Mouse (Mus musculus): Measurements from ENCODE around the gene D930020B18Rik. TPM values are rescaled to one million over a fixed set of nuclear protein-coding genes. Genes with fewer than 3 reads are reported as not detected.

D930020B18Rik gene
- total and polyA plus RNA-seq, 3 experiments, result 0.61 to 0.65 TPM; not detected in 1

GRCm38 (mm10) chr10:121613570-121613969, 27.8 kb upstream of the D930020B18Rik start:
- no peak for DNase-seq (ENCODE audit: low read depth, low spot score)
- Histone ChIP-seq H3K36me3 (ENCODE audit: control insufficient read depth in 1 of 2, insufficient read depth in 2 of 2, low read length in 2 of 2) (peaks cover 0 to 69% of the 10 kb centered on the region in 2 experiments; a peak in 2 of 4 replicates), H3K4me1 (ENCODE audit: control insufficient read depth in 1 of 2, insufficient read depth in 2 of 2, low read length in 2 of 2) (no peaks in the 10 kb centered on the region), H3K9me3 (replicated peaks; ENCODE audit: insufficient read depth, low read length) (no peaks in the 10 kb centered on the region), H3K27me3 (ENCODE audit: control insufficient read depth in 1 of 2, insufficient read depth in 2 of 2, low read length in 2 of 2) (no peaks in the 10 kb centered on the region), H3K79me2 (ENCODE audit: control insufficient read depth, insufficient read depth, low read length, poor library complexity) (peaks cover 2% of the 10 kb centered on the region; the same call in 1 of the 2 replicates), H3K9ac (ENCODE audit: control insufficient read depth, low read depth, low read length, poor library complexity, severe bottlenecking) (no peak overlapping the region), H3K4me3 (ENCODE audit: control insufficient read depth in 1 of 2, insufficient read depth in 1 of 2, low read depth in 2 of 2, low read length in 2 of 2) (no peak overlapping the region), H3K27ac (ENCODE audit: control insufficient read depth, low read depth, low read length) (no peak overlapping the region)
- no peak for TF ChIP-seq CTCF (IDR thresholded peaks at IDR 0.05 in 2 of 3, conservative IDR thresholded peaks at IDR 0.05 in 1 of 3; ENCODE audit: control insufficient read depth in 1 of 3, insufficient read depth in 1 of 3, low read depth in 2 of 3, low read length in 3 of 3, poor library complexity in 1 of 3, severe bottlenecking in 1 of 3)
- no peak for TF ChIP-seq USF2 (IDR thresholded peaks at IDR 0.05; ENCODE audit: borderline replicate concordance in 1 of 2, insufficient read depth in 1 of 2, low read depth in 1 of 2, low read length in 2 of 2)
- no peak for TF ChIP-seq MXI1 (IDR thresholded peaks at IDR 0.05; ENCODE audit: low read depth, low read length)
- TF ChIP-seq ZMIZ1 (IDR thresholded peaks at IDR 0.05; ENCODE audit: low read depth, low read length), result no peak
- no peak for TF ChIP-seq JUND (IDR thresholded peaks at IDR 0.05; ENCODE audit: low read depth, low read length)
- no peak for TF ChIP-seq MYB (IDR thresholded peaks at IDR 0.05; ENCODE audit: low read depth, low read length)
- TF ChIP-seq POLR2A (IDR thresholded peaks at IDR 0.05; ENCODE audit: control insufficient read depth in 1 of 2, insufficient read depth in 1 of 2, low read depth in 1 of 2, low read length in 2 of 2, poor library complexity in 1 of 2), result no peak
- no peak for TF ChIP-seq ZNF384 (IDR thresholded peaks at IDR 0.05; ENCODE audit: low read depth, low read length)
- no peak for TF ChIP-seq RCOR1 (IDR thresholded peaks at IDR 0.05; ENCODE audit: low read depth, low read length)
- TF ChIP-seq TCF12 (IDR thresholded peaks at IDR 0.05; ENCODE audit: low read depth, low read length), result no peak
- TF ChIP-seq UBTF (IDR thresholded peaks at IDR 0.05; ENCODE audit: borderline replicate concordance, insufficient read depth, low read depth, low read length), result no peak
- TF ChIP-seq HCFC1 (IDR thresholded peaks at IDR 0.05; ENCODE audit: low read depth, low read length), result no peak
- no peak for TF ChIP-seq NELFE (IDR thresholded peaks at IDR 0.05; ENCODE audit: low read depth, low read length)
- no peak for TF ChIP-seq ZC3H11A (IDR thresholded peaks at IDR 0.05; ENCODE audit: low read depth, low read length)

GRCm38 (mm10) chr10:121615146-121615870, 26.1 kb upstream of the D930020B18Rik start:
- H3K9ac ChIP-seq (ENCODE audit: control insufficient read depth, low read depth, low read length, poor library complexity, severe bottlenecking), result no peak overlapping the region
- TF ChIP-seq USF1 (IDR thresholded peaks at IDR 0.05; ENCODE audit: low read depth, low read length) (peak; percentile 59; the same call in 1 of the 2 replicates), NELFE (IDR thresholded peaks at IDR 0.05; ENCODE audit: low read depth, low read length) (no peak), SIN3A (IDR thresholded peaks at IDR 0.05; ENCODE audit: low read length) (no peak), MYB (IDR thresholded peaks at IDR 0.05; ENCODE audit: low read depth, low read length) (no peak), RCOR1 (IDR thresholded peaks at IDR 0.05; ENCODE audit: low read depth, low read length) (no peak), CHD2 (IDR thresholded peaks at IDR 0.05; ENCODE audit: low read length) (no peak), MXI1 (IDR thresholded peaks at IDR 0.05; ENCODE audit: low read depth, low read length) (no peak)
- H3K27ac ChIP-seq (ENCODE audit: control insufficient read depth, low read depth, low read length), result no peak overlapping the region
- DNase-seq (ENCODE audit: low read depth, low spot score), result no peak
- H3K4me1 ChIP-seq (ENCODE audit: control insufficient read depth in 1 of 2, insufficient read depth in 2 of 2, low read length in 2 of 2), result no peaks in the 10 kb centered on the region
- peaks cover 2% of the 10 kb centered on the region; the same call in 1 of the 2 replicates for H3K79me2 ChIP-seq (ENCODE audit: control insufficient read depth, insufficient read depth, low read length, poor library complexity)
- no peaks in the 10 kb centered on the region for H3K9me3 ChIP-seq (replicated peaks; ENCODE audit: insufficient read depth, low read length)
- H3K36me3 ChIP-seq (ENCODE audit: control insufficient read depth in 1 of 2, insufficient read depth in 2 of 2, low read length in 2 of 2), result peaks cover 0 to 62% of the 10 kb centered on the region in 2 experiments; a peak in 2 of 4 replicates
- no peak overlapping the region for H3K4me3 ChIP-seq (ENCODE audit: control insufficient read depth in 1 of 2, insufficient read depth in 1 of 2, low read depth in 2 of 2, low read length in 2 of 2)
- H3K27me3 ChIP-seq (ENCODE audit: control insufficient read depth in 1 of 2, insufficient read depth in 2 of 2, low read length in 2 of 2), result no peaks in the 10 kb centered on the region
